Mouse (Mus musculus) embryo, embryonic 11 days (tissue): ENCODE results near the gene Pxt1.

ENCODE experiments used
- DNase-seq: peaks from one replicate; pipeline ENCODE4 v3.0.0-alpha.2; 2015

Pxt1 gene

GRCm38 (mm10) chr17:28913940-28914339 lies 29.7 kb downstream of the Pxt1 start:
- no peak for DNase-seq

DNA sequence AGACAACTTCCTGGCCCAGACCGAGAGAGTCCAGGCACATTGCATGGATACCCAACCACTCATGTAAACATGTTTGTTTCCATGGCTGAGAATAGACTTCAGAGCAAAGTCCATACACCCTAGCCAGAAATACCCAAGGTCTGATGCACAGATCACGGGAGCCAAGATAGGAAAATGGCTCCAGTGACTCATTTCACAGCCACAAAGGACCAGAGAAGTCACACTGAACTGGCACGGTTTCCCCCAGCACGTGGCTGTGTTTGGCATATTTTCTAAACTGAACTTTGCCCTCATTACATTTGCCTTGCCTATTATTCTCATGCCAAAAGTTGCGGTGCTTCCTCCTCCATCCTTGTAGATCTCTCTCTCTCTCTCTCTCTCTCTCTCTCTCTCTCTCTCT lies 30.4 kb downstream of the Pxt1 start:
- no peak for DNase-seq

- peak; percentile 37 for DNase-seq
Observed at GRCm38 (mm10) chr17:28910139-28910538, 33.5 kb downstream of the Pxt1 start.

DNA sequence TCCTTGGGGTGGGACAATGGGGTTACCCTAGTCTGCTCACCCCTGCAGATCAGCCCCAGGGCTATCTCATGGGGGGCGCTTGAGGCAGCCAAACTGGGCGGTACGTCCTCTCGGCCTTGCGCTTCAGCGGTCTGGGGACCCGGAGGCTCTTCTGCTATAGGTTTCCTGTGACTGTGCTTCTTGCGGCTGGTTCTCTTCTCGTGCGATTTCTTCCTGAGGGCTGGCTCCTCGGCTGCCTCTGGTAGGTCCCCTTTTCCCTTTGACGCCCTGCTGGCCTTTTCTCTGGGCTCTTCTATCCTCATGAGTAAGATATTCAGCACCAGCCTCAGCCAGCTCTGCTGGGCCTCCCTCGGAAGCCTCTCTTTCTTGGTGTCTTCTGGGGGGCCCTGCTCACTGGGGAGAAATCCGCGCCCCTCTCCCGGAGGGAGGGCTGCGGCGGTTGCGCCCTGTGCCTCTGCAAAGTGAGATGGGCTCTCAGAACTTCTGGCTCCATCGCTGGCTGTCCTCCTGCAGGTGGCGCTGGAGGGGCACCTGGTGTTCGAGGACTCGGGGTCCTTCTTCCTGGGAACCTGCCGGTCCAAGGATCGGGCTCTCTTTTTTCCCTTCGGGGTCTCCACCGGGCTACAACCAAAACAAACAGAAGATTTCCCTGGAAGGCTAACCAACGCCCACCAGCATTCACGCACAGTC lies 34.2 kb downstream of the Pxt1 start:
- peak; percentile 79 for DNase-seq

DNA sequence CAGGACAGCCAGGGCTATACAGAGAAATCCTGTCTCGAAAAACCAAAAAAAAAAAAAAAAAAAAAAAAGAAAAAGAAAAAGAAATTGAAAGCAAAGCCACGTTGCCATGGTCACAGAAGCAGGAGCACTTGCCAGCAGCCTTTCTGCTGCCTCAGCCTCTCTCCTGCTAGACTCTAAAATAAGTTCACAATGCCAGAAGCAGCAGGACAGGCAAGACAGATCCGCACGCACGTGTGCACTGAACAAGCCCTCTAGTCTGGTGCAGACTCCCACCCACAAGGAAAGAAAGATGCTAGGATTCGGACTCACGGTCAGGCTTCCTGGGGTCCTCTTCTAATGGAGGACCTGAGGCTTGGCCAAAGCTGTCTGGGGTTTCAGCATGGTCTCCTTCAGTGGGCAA lies 35.7 kb downstream of the Pxt1 start:
- no peak for DNase-seq

GRCm38 (mm10) chr17:28905377-28905916 lies 38.2 kb downstream of the Pxt1 start:
- no peak for DNase-seq

- DNase-seq, result peak; percentile 72
Observed at GRCm38 (mm10) chr17:28904546-28905376, 38.9 kb downstream of the Pxt1 start.

- no peak for DNase-seq
Observed at GRCm38 (mm10) chr17:28901559-28901958, 42.1 kb downstream of the Pxt1 start.

DNA sequence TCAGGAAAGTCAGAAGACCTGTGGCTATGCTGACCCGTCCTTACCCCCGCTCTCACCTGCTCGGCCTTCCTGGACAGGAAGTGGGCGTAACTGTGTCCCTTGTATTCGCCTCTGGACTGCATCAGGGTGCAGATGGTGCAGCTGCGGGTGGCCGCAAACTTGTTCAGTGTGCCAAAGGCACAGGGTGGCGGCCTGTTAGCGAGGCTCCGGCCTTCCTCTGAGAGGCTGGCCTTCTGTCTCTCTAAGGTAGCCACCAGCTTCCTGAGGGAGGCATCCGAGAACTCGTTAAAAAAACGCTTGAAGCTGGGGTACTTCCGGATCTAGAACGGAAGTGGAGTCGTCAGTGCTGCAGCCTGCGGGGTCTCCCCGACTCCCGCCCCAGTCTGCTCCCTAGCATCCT lies 44.2 kb downstream of the Pxt1 start:
- DNase-seq, result no peak

GRCm38 (mm10) chr17:28898249-28898648 lies 45.4 kb downstream of the Pxt1 start:
- no peak for DNase-seq

- no peak for DNase-seq
Observed at GRCm38 (mm10) chr17:28897817-28898216, 45.8 kb downstream of the Pxt1 start.

DNA sequence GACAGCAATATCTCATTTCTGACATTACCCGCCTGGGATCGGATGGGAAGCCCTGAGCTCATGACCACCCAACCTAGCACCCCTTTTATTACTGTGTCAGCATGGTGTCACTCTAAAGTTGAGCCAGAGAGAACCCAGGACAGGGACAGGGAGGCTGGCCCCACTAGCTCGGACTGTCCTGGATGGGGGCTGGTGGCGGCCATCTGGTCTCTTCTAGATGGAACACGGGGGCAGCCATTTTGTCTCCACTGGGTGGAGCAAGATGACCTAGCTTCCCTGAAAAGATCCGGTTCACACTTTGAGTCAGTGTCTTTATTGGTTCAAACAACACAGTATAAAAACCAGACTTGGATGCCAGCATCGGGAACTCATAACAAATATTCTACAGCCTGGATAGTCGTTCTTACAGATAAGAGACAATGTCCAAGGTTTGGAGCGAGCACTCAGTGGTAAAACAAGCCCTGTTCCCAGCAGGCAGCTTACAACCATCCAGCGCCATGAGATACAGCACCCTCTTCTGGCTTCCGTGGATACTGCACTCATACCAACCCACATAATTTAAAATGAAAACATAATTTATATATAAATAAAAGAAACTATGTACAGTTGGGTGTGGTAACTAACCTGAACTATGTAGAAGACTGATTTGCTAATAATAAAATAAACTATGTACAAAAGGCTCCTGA lies 47.4 kb downstream of the Pxt1 start:
- no peak for DNase-seq

DNA sequence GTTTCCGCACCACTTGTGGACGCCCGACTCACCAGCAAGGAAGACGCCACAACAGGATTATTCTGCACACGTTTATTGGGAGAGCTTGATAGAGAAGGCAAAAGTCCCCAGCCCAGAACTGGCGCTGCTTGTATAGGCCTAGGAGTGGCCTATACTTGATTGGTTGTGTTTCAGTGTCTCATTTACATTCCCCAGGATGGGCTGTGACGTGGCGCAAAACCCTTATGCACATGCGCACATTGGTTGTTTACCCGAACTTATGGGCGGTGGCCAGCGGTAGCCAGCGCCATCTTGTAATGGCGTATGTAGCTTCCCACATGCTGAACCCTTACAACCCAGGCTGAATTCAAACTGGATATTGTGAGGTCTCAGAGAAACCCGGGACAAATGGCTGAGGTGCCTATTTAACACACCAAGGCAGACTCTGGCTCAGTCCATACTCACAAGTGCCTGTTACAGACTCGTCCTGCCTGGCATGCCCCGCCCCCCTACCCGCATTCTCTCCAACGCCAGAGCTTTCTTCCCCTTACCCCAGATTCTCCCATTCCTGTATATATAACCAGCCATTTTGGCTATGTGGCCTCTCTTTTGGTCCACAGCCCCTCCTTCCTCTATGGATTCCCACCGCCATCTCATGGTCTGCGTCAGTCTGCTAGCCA lies 48.3 kb downstream of the Pxt1 start:
- DNase-seq, result no peak

- DNase-seq, result no peak
Observed at GRCm38 (mm10) chr17:28894050-28894767, 49.4 kb downstream of the Pxt1 start.

DNA sequence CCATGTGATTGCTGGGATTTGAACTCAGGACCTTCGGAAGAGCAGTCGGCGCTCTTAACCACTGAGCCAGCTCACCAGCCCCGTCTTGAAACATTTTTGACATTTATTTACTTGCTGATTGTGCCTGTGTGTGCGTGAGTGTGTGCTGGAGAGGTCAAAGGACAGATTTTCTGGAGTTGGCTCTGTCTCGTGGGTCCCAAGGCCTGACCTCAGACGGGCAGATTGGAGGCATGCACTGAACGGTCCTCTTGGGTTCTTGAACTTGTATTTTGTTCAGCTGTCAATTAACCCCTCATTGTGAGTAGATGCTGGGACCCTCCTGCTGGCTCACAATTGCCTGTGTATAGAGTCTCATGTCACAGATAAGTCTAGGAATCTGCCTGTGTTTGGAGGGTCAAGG lies 57.4 kb downstream of the Pxt1 start:
- no peak for DNase-seq

- no peak for DNase-seq
Observed at GRCm38 (mm10) chr17:28885231-28885630, 58.4 kb downstream of the Pxt1 start.
